8 mouse cellular contexts compared by ENCODE assay signal in genomic region chr7:35686756-35687155, GRCm38 (mm10). TPM values are rescaled to one million over a fixed set of nuclear protein-coding genes. Genes with fewer than 3 reads are reported as not detected.
DNase-seq lines count a peak whose midpoint lies in the region; ATAC-seq and TF ChIP-seq lines count a peak whose summit lies in the region.

No protein-coding gene starts in this region.

- no peak overlapping the region for H3K9ac ChIP-seq in intestine, postnatal 0 days (ENCODE audit: low read depth, low read length)

- no peaks in the 10 kb centered on the region for H3K9me3 ChIP-seq in intestine, postnatal 0 days (ENCODE audit: control insufficient read depth)

- DNase-seq in ovary, postnatal 10 days (ENCODE audit: low spot score), result peak; percentile 21
- DNase-seq in ovary, adult 18-20 months (ENCODE audit: low spot score), result no peak
- DNase-seq in cerebellum, postnatal 4 days (ENCODE audit: low spot score in 2 of 2), result peak; percentile 47 to 59
- peak; percentile 42 to 67 for DNase-seq in gastrocnemius, postnatal 4 days (ENCODE audit: low spot score in 2 of 2)
- peak; percentile 59 for DNase-seq in liver
- DNase-seq in naive thymus-derived CD4-positive, alpha-beta T cell, adult 2 months (ENCODE audit: low read depth), result peak; percentile 39
- DNase-seq in testis, postnatal 14 days (ENCODE audit: low spot score), result peak; percentile 51

- 0 out of 2 replicates have a peak overlapping the region, but pooled peaks have one; percentile 5 for H3K4me3 ChIP-seq in intestine, postnatal 0 days (ENCODE audit: low read depth, low read length)

- no peaks in the 10 kb centered on the region for H3K4me1 ChIP-seq in intestine, postnatal 0 days (replicated peaks; ENCODE audit: control insufficient read depth, insufficient read depth, low read length)

- no peak for ATAC-seq in intestine, postnatal 0 days

- 28% methylated on average over 13 of the region's 13 CpGs for WGBS in intestine, postnatal 0 days

- H3K27me3 ChIP-seq in intestine, postnatal 0 days (replicated peaks; ENCODE audit: control insufficient read depth, insufficient read depth, low read length), result no peaks in the 10 kb centered on the region

- H3K4me2 ChIP-seq in intestine, postnatal 0 days (replicated peaks; ENCODE audit: low read depth), result peak overlapping the region; percentile 53

- H3K36me3 ChIP-seq in intestine, postnatal 0 days (ENCODE audit: control insufficient read depth, insufficient read depth), result peaks cover 5% of the 10 kb centered on the region; the same call in 1 of the 2 replicates

- H3K27ac ChIP-seq in intestine, postnatal 0 days (ENCODE audit: low read depth, low read length), result no peak overlapping the region

- peak; percentile 92 for TF ChIP-seq CTCF in intestine, postnatal 0 days (IDR thresholded peaks at IDR 0.05; ENCODE audit: low read depth)

RNA-seq across cellular contexts. Expression of gene Pdcd5, which starts 39.4 kb away (rescaled TPM):
- total RNA-seq in gastrocnemius, postnatal 4 days (2021), result 100 to 1,000 TPM; 122 to 147 TPM
- polyA plus RNA-seq in intestine, postnatal 0 days (2015; fragmentation: Nextera tagmentation; extraction: Ambion mirVana), result 168 and 169 TPM in 2 replicates
